Mouse (Mus musculus): ENCODE measurements around the gene Selenon.
"Not testable (repeated sequence)": the region's sequence is repeated elsewhere in the genome, so short reads cannot be mapped to it uniquely, and the experiment has no call there.

The Selenon gene

GRCm38 (mm10) chr4:134510396-134510795, 41.6 kb downstream of the Selenon start:
- DNase-seq (ENCODE audit: low read depth, low spot score) = no peak

GRCm38 (mm10) chr4:134506713-134507112, 45.3 kb downstream of the Selenon start:
- DNase-seq (ENCODE audit: low read depth, low spot score) = no peak

GRCm38 (mm10) chr4:134505966-134506594, 45.9 kb downstream of the Selenon start:
- DNase-seq (ENCODE audit: low read depth, low spot score) = no peak

GRCm38 (mm10) chr4:134505303-134505789, 46.6 kb downstream of the Selenon start:
- no peak for DNase-seq (ENCODE audit: low read depth, low spot score)

GRCm38 (mm10) chr4:134503686-134504357, 48.1 kb downstream of the Selenon start:
- no peak for DNase-seq (ENCODE audit: low read depth, low spot score)

GRCm38 (mm10) chr4:134501095-134501494, 50.9 kb downstream of the Selenon start:
- no peak for DNase-seq (ENCODE audit: low read depth, low spot score)

GRCm38 (mm10) chr4:134498983-134499382, 53.0 kb downstream of the Selenon start:
- DNase-seq (ENCODE audit: low read depth, low spot score) = not testable (repeated sequence)

GRCm38 (mm10) chr4:134497986-134498731, 53.8 kb downstream of the Selenon start:
- no peak for DNase-seq (ENCODE audit: low read depth, low spot score)

GRCm38 (mm10) chr4:134497223-134497622, 54.7 kb downstream of the Selenon start:
- no peak for DNase-seq (ENCODE audit: low read depth, low spot score)

- DNase-seq (ENCODE audit: low read depth, low spot score) = no peak
Observed at GRCm38 (mm10) chr4:134496595-134497210, 55.3 kb downstream of the Selenon start, which contains the start of gene Paqr7. Gene Paqr7, plus strand, starts transcription at chr4:134496697.

- DNase-seq (ENCODE audit: low read depth, low spot score) = no peak
Observed at GRCm38 (mm10) chr4:134495546-134495923, 56.4 kb downstream of the Selenon start.

GRCm38 (mm10) chr4:134494780-134495545, 57.0 kb downstream of the Selenon start:
- DNase-seq (ENCODE audit: low read depth, low spot score) = no peak

- DNase-seq (ENCODE audit: low read depth, low spot score) = not testable (repeated sequence)
Observed at GRCm38 (mm10) chr4:134494161-134494560, 57.8 kb downstream of the Selenon start.

- no peak for DNase-seq (ENCODE audit: low read depth, low spot score)
Observed at GRCm38 (mm10) chr4:134491716-134492115, 60.2 kb downstream of the Selenon start.

GRCm38 (mm10) chr4:134489986-134490665, 61.8 kb downstream of the Selenon start:
- no peak for DNase-seq (ENCODE audit: low read depth, low spot score)

- DNase-seq (ENCODE audit: low read depth, low spot score) = no peak
Observed at GRCm38 (mm10) chr4:134488211-134488610, 63.8 kb downstream of the Selenon start.
